Mouse (Mus musculus) limb, embryonic 11.5 days (tissue): ENCODE measurements around the gene Tmem37. TPM values are rescaled to one million over a fixed set of nuclear protein-coding genes. Genes with fewer than 3 reads are reported as not detected.
"Not testable (repeated sequence)": the region's sequence is repeated elsewhere in the genome, so short reads cannot be mapped to it uniquely, and the experiment has no call there.

Experiments
- ATAC-seq: fragments of 200-750 bp; cut with Nextera tagmentation; 2 replicates; pipeline ENCODE4 v1.8.0; 2017; ENCODE audit warnings: low read depth; ENCODE audit not compliant: insufficient number of reproducible peaks, low FRiP score, low TSS enrichment
- DNase-seq: peaks from one replicate; pipeline ENCODE4 v3.0.0-alpha.2; 2015; ENCODE audit warnings: low spot score
- H3K27ac ChIP-seq: fragments of 300-500 bp; sonication (generic); replicated peaks from 2 replicates; pipeline ENCODE4 v1.5.1; 2014; ENCODE audit warnings: low read depth, mild to moderate bottlenecking, low read length
- H3K27me3 ChIP-seq: fragments of 300-500 bp; sonication (generic); 2 replicates; pipeline ENCODE4 v1.6.1; 2014; ENCODE audit warnings: mild to moderate bottlenecking, low read length, mixed read lengths; ENCODE audit not compliant: control insufficient read depth, insufficient read depth
- H3K36me3 ChIP-seq: fragments of 300-500 bp; sonication (generic); 2 replicates; pipeline ENCODE4 v1.6.1; 2014; ENCODE audit warnings: mild to moderate bottlenecking, low read length, moderate library complexity, mixed read lengths; ENCODE audit not compliant: control insufficient read depth, insufficient read depth
- H3K4me1 ChIP-seq: fragments of 300-500 bp; sonication (generic); 2 replicates; pipeline ENCODE4 v1.6.1; 2014; ENCODE audit warnings: low read length, mixed read lengths; ENCODE audit not compliant: control insufficient read depth, insufficient read depth
- H3K4me2 ChIP-seq: fragments of 300-500 bp; sonication (generic); 2 replicates; pipeline ENCODE4 v1.6.1; 2014; ENCODE audit warnings: low read depth, mild to moderate bottlenecking, moderate library complexity; ENCODE audit not compliant: severe bottlenecking
- H3K4me3 ChIP-seq: fragments of 300-500 bp; sonication (generic); 2 replicates; pipeline ENCODE4 v1.5.1; 2014; ENCODE audit warnings: low read depth, low read length
- H3K9ac ChIP-seq: fragments of 300-500 bp; sonication (generic); 2 replicates; pipeline ENCODE4 v1.6.1; 2014; ENCODE audit warnings: mild to moderate bottlenecking, low read length
- H3K9me3 ChIP-seq: fragments of 300-500 bp; sonication (generic); 2 replicates; pipeline ENCODE4 v1.6.1; 2016; ENCODE audit warnings: low read length; ENCODE audit not compliant: control insufficient read depth
- WGBS: fragments of 180-500 bp; shearing (Covaris S2); extraction: QIAGEN DNeasy Blood & Tissue Kit; methylation state at CpG from one replicate; pipeline ENCODE4 v1.1.7; 2014; 5-methylcytosine and 5-hydroxymethylcytosine counted together
- polyA plus RNA-seq: library from polyadenylated mRNA; unstranded; fragments of >200 nt; fragmentation: Nextera tagmentation; extraction: Ambion mirVana; gene quantifications from 2 replicates; pipeline ENCODE4 v1.2.1, GENCODE M21; 2014

The Tmem37 gene
- polyA plus RNA-seq, 1 experiment from 2014 or later = 2.5 TPM

GRCm38 (mm10) chr1:120099483-120099882 is 25.6 kb upstream of the Tmem37 start:
- no peaks in the 10 kb centered on the region for H3K4me1 ChIP-seq
- 74% methylated on average over 6 of the region's 6 CpGs for WGBS
- no peak overlapping the region for H3K9ac ChIP-seq
- H3K9me3 ChIP-seq = no peaks in the 10 kb centered on the region
- no peaks in the 10 kb centered on the region for H3K36me3 ChIP-seq
- no peaks in the 10 kb centered on the region for H3K27me3 ChIP-seq
- H3K4me2 ChIP-seq = no peak overlapping the region
- H3K27ac ChIP-seq = no peak overlapping the region
- DNase-seq (no peak), ATAC-seq (no peak)
- no peak overlapping the region for H3K4me3 ChIP-seq

GRCm38 (mm10) chr1:120098327-120098726 is 24.5 kb upstream of the Tmem37 start:
- no peaks in the 10 kb centered on the region for H3K4me1 ChIP-seq
- no peak overlapping the region for H3K27ac ChIP-seq
- H3K4me3 ChIP-seq = no peak overlapping the region
- H3K4me2 ChIP-seq = no peak overlapping the region
- H3K9me3 ChIP-seq = no peaks in the 10 kb centered on the region
- DNase-seq (peak; percentile 69), ATAC-seq (no peak)
- H3K36me3 ChIP-seq = no peaks in the 10 kb centered on the region
- 18% methylated on average over 7 of the region's 7 CpGs for WGBS
- H3K27me3 ChIP-seq = no peaks in the 10 kb centered on the region
- H3K9ac ChIP-seq = no peak overlapping the region

GRCm38 (mm10) chr1:120094920-120095319 is 21.0 kb upstream of the Tmem37 start:
- H3K27me3 ChIP-seq = no peaks in the 10 kb centered on the region
- H3K36me3 ChIP-seq = no peaks in the 10 kb centered on the region
- no peak overlapping the region for H3K4me3 ChIP-seq
- no peak overlapping the region for H3K27ac ChIP-seq
- no peak overlapping the region for H3K4me2 ChIP-seq
- no peak overlapping the region for H3K9ac ChIP-seq
- 78% methylated on average over 3 of the region's 3 CpGs for WGBS
- H3K4me1 ChIP-seq = no peaks in the 10 kb centered on the region
- DNase-seq (no peak), ATAC-seq (no peak)
- no peaks in the 10 kb centered on the region for H3K9me3 ChIP-seq

- not testable (repeated sequence) for ATAC-seq, H3K4me1 ChIP-seq, H3K9ac ChIP-seq, H3K27me3 ChIP-seq, H3K4me2 ChIP-seq, H3K36me3 ChIP-seq, H3K4me3 ChIP-seq, H3K27ac ChIP-seq, H3K9me3 ChIP-seq
- DNase-seq = peak; percentile 88
- WGBS = 55% methylated on average over 11 of the region's 14 CpGs
Observed at GRCm38 (mm10) chr1:120093482-120094134, 19.7 kb upstream of the Tmem37 start.

GRCm38 (mm10) chr1:120090880-120091570 is 17.2 kb upstream of the Tmem37 start:
- Histone ChIP-seq H3K9ac (no peak overlapping the region), H3K9me3 (no peaks in the 10 kb centered on the region), H3K27ac (no peak overlapping the region), H3K4me1 (no peaks in the 10 kb centered on the region), H3K4me3 (no peak overlapping the region), H3K36me3 (no peaks in the 10 kb centered on the region), H3K4me2 (no peak overlapping the region), H3K27me3 (no peaks in the 10 kb centered on the region)
- WGBS = 85% methylated on average over 8 of the region's 8 CpGs
- DNase-seq (no peak), ATAC-seq (no peak)

GRCm38 (mm10) chr1:120089180-120089579 is 15.3 kb upstream of the Tmem37 start:
- no peaks in the 10 kb centered on the region for H3K9me3 ChIP-seq
- H3K4me2 ChIP-seq = no peak overlapping the region
- no peak overlapping the region for H3K27ac ChIP-seq
- WGBS = 16% methylated on average over 3 of the region's 5 CpGs
- DNase-seq = no peak
- no peak overlapping the region for H3K4me3 ChIP-seq
- no peak for ATAC-seq
- H3K9ac ChIP-seq = no peak overlapping the region
- H3K36me3 ChIP-seq = no peaks in the 10 kb centered on the region
- no peaks in the 10 kb centered on the region for H3K4me1 ChIP-seq
- H3K27me3 ChIP-seq = no peaks in the 10 kb centered on the region

- Histone ChIP-seq H3K27ac (no peak overlapping the region), H3K4me3 (no peak overlapping the region), H3K4me1 (peaks cover 2% of the 10 kb centered on the region; the same call in 1 of the 2 replicates), H3K27me3 (no peaks in the 10 kb centered on the region), H3K4me2 (no peak overlapping the region), H3K9ac (no peak overlapping the region), H3K9me3 (no peaks in the 10 kb centered on the region), H3K36me3 (no peaks in the 10 kb centered on the region)
- ATAC-seq = no peak
- 76% methylated on average over 13 of the region's 13 CpGs for WGBS
- DNase-seq = no peak
Observed at GRCm38 (mm10) chr1:120086644-120087043, 12.8 kb upstream of the Tmem37 start.

- 67% methylated on average over 3 of the region's 3 CpGs for WGBS
- Histone ChIP-seq H3K4me3 (no peak overlapping the region), H3K36me3 (no peaks in the 10 kb centered on the region), H3K27ac (no peak overlapping the region), H3K27me3 (no peaks in the 10 kb centered on the region), H3K9ac (no peak overlapping the region), H3K9me3 (no peaks in the 10 kb centered on the region), H3K4me2 (no peak overlapping the region), H3K4me1 (peaks cover 2% of the 10 kb centered on the region; the same call in 1 of the 2 replicates)
- DNase-seq = no peak
- ATAC-seq = no peak
Observed at GRCm38 (mm10) chr1:120085696-120086095, 11.8 kb upstream of the Tmem37 start.
